Mouse (Mus musculus) WW6 (cell line): ENCODE measurements around the gene Prl2b1.

ENCODE experiments used
- DNase-seq: peaks from one replicate; pipeline ENCODE4 v3.0.0-alpha.2; 2013; ENCODE audit warnings: low read depth, low spot score

Gene Prl2b1

DNA sequence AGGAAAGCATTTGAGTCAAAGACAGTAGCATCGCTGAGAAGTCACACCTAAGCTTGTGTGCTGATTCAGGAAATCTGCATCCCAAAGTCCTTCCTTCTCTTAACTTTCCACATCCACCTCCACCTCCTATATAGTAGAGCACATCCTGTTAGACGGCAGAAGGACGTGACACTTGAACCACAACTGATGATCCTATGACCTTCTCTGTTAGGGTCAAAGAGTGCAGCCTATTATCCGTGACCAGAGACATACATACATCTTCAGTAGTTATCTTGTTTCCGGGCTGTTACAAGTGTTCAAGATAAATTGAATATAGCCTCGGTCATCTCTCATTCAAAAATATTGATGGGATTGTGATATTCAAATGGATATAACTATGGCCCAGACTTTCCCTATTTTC is at the start of gene Prl2b1:
TSS of gene Prl2b1 (minus strand) at position 101 of the 400 bp plus-strand sequence.
- no peak for DNase-seq

DNA sequence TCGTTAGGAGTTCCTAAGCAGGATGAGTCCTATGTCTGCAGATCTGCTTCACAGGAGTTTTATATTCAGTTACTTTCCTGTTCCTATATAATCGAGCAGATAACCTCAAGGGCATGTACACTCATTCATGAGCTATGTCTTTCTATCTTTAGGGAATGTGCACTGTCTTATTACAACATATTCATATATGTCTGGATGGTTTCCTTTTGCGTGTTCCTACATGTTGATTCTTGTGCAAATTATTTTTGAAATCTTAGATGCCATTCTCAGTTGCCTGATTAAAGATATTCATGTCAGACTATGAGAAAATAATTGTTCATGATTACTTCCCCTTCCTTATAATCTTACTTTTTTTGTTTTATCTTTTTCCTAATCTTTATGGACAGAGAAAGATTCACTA is 47.9 kb upstream of the Prl2b1 start, which contains the start of gene Prl8a6:
TSS of gene Prl8a6 (minus strand) at position 101 of the 400 bp plus-strand sequence.
- DNase-seq, result no peak

DNA sequence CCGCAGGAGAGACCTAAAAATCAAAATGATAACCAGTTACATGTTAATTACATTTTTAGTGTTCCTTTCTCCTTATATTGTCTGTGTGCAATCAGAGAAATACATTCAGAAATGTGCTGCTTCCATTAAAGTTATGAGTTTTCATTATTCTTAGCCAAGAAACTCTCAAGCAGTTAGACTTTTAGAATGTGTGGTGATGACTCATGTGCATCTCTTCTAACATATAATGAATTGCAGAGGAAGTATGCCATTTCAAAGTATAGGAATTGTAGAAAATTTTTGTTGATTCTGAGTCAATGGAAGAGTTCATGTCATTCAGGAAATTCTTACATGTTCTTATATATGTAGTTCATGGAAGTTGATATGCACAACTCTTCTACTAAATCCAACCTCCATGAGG is 42.5 kb upstream of the Prl2b1 start:
- DNase-seq, result no peak

DNA sequence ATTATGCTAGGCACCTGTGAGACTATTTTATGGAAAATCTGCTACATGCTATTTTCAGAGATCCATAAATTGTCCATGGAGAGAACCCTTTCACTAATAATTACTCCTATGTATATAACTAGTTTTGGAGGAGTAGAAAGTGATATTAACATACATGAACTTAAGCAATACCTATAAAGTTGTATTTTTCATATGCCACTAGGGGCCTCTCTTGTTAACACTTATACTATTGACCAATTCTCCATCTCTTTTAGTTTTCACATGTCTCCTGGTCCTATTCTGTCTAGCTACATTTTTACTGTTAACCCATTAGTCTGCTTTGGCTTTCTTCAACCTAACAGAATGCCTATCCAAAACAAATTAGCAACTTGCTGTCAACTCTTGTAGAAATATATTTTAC is 23.0 kb upstream of the Prl2b1 start:
- DNase-seq, result no peak

DNA sequence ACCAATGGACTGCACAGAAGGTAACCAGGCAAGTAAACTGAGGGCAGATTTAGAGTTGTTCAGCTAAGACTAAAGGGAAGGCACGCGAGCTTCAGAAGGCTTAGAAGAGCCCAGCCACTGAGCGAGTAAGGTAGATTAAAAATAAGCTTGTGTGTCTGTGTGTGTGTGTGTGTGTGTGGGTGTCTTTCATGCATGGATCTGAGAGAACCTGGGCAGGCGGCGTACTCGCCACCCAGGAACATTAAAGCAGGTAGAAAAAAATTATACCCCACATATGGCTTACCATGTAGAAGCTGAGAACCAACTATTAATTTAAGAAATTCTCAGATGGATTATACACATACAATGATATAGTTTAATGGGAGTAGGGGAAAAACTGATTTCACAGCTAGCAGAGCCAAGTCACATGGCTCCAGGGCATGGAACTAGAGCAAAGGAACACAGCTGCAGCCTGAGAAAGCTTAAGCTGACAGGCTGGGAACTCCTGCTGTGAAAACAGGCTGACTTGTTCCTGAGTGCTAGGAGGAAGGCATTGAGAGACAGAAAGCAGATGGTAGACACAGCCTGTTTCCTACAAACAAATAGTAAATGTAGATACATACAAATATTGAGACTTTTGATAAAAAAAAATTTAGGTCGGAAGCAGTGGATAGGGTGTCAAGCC is 8.5 kb upstream of the Prl2b1 start:
- DNase-seq, result no peak

DNA sequence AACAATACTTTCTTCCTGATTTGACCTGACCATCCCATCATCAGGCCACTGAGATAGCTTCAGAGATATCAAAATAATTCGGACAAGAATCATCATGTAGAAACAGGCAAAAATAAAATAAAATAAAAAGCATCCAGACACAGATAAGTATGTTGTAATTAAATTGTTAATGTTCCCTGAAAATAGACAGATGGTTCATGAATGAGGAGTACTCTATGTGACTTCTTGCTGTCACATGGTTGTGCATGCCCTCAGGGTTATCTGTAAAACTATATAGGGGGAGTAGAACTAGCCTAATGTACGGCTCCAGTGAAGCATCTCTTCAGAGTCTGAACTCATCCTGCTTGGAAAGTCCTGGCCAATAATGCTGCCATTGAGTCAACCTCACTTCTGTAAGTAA is 45.3 kb downstream of the Prl2b1 start, which contains the start of gene Prl8a2:
TSS of gene Prl8a2 (plus strand) at position 301 of the 400 bp plus-strand sequence.
- no peak for DNase-seq

DNA sequence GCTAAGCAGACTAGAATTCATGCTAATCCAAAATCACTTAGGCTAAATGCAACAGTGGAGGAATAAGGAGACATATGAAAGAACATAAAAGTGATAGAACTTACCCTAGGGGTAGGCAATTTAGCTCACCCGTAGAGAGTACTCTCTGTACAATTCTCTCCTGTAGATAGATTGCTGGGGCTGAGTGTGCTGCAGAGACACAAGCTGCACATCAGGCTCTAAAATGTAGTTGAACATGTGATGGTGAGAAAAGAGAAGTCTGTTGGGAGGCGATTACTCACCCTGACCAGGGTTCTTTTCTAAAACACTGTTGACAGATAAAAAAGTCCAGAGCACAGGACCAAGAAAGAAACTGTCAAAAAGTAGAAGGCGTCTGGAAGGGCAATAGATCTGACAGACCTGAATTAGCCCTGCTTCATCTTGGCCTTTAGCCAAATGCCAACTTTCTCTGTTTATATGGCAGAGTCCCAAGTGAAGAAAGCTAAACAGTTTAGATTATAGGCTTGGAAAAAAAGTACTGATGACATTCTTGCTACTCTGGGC is 47.8 kb downstream of the Prl2b1 start:
- DNase-seq, result no peak

DNA sequence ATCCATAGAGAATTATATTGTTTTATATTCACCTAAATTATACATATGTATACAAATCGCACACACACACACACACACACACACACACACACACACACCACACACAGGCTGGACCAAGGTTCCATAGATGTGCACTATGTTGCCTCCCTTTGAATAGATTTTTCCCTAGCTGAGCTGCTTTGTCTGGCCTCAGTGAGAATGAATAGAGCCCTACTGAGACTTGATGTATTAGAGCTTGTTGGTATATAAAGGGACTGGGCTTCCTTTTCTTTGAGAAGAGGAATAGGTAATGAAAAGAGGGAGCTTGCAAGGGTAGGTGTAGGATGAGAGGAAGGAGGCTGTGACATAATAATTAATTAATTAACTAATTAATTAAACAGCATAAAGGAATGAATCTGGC is 55.7 kb downstream of the Prl2b1 start:
- no peak for DNase-seq
